Mouse (Mus musculus) stomach, postnatal 0 days (tissue): Measurements from ENCODE around the gene Lgals9. TPM values are rescaled to one million over a fixed set of nuclear protein-coding genes. Genes with fewer than 3 reads are reported as not detected.

ENCODE experiments used
- ATAC-seq: fragments of 200-750 bp; cut with Nextera tagmentation; 2 replicates; pipeline ENCODE4 v1.8.0; 2017; ENCODE audit not compliant: low FRiP score, low TSS enrichment
- DNase-seq: peaks from one replicate; pipeline ENCODE4 v3.0.0-alpha.2; 2016; ENCODE audit warnings: low spot score
- H3K27ac ChIP-seq: fragments of 300-500 bp; sonication (generic); replicated peaks from 2 replicates; pipeline ENCODE4 v1.5.1; 2014; ENCODE audit warnings: mild to moderate bottlenecking, control low read depth
- H3K27me3 ChIP-seq: fragments of 300-500 bp; sonication (generic); 2 replicates; pipeline ENCODE4 v1.6.1; 2014; ENCODE audit warnings: low read length; ENCODE audit not compliant: control insufficient read depth, insufficient read depth
- H3K36me3 ChIP-seq: fragments of 300-500 bp; sonication (generic); 2 replicates; pipeline ENCODE4 v1.6.1; 2014; ENCODE audit warnings: low read length, mixed read lengths; ENCODE audit not compliant: control insufficient read depth, insufficient read depth
- H3K4me1 ChIP-seq: fragments of 300-500 bp; sonication (generic); replicated peaks from 2 replicates; pipeline ENCODE4 v1.6.1; 2014; ENCODE audit warnings: antibody characterized with exemption; ENCODE audit not compliant: control insufficient read depth, insufficient read depth
- H3K4me2 ChIP-seq: fragments of 300-500 bp; sonication (generic); replicated peaks from 2 replicates; pipeline ENCODE4 v1.6.1; 2014; ENCODE audit warnings: low read depth, mild to moderate bottlenecking, control low read depth, moderate library complexity
- H3K4me3 ChIP-seq: fragments of 300-500 bp; sonication (generic); 2 replicates; pipeline ENCODE4 v1.5.1; 2014; ENCODE audit warnings: low read depth, low read length, control low read depth
- H3K9ac ChIP-seq: fragments of 300-500 bp; sonication (generic); 2 replicates; pipeline ENCODE4 v1.6.1; 2014; ENCODE audit warnings: mild to moderate bottlenecking, low read length, control low read depth, mixed read lengths
- H3K9me3 ChIP-seq: fragments of 300-500 bp; sonication (generic); 2 replicates; pipeline ENCODE4 v1.6.1; 2016; ENCODE audit warnings: low read length; ENCODE audit not compliant: control insufficient read depth
- CTCF ChIP-seq: IDR thresholded peaks from 2 replicates; pipeline ENCODE4 v1.5.1; 2016; ENCODE audit warnings: antibody characterized with exemption, low read depth, mild to moderate bottlenecking, moderate library complexity
- EP300 ChIP-seq: optimal IDR thresholded peaks from 2 replicates; pipeline ENCODE3; 2016; ENCODE audit warnings: antibody characterized with exemption
- WGBS: fragments of 180-500 bp; shearing (Covaris S2); extraction: QIAGEN DNeasy Blood & Tissue Kit; methylation state at CpG from one replicate; pipeline ENCODE4 v1.1.7; 2014; 5-methylcytosine and 5-hydroxymethylcytosine counted together
- polyA plus RNA-seq: library from polyadenylated mRNA; unstranded; fragments of >200 nt; fragmentation: Nextera tagmentation; extraction: Ambion mirVana; gene quantifications from 2 replicates; pipeline ENCODE4 v1.2.1, GENCODE M21; 2015

Gene Lgals9
- polyA plus RNA-seq, 1 experiment from 2014 or later, result 412 TPM

- DNase-seq, result peak; percentile 28
- H3K27me3 ChIP-seq, result no peaks in the 10 kb centered on the region
- ATAC-seq, result 0 out of 2 replicates have a peak, but pooled peaks have one; percentile 16
- H3K4me3 ChIP-seq, result peak overlapping the region; percentile 35
- TF ChIP-seq EP300 (no peak), CTCF (no peak)
- H3K36me3 ChIP-seq, result no peaks in the 10 kb centered on the region
- no peak overlapping the region for H3K27ac ChIP-seq
- WGBS, result under 1% methylated on average over 33 of the region's 37 CpGs
- H3K4me1 ChIP-seq, result no peaks in the 10 kb centered on the region
- no peaks in the 10 kb centered on the region for H3K9me3 ChIP-seq
- no peak overlapping the region for H3K9ac ChIP-seq
- peak overlapping the region; percentile 51 for H3K4me2 ChIP-seq
These were observed 59.8 kb downstream of the Lgals9 start for GRCm38 (mm10) chr11:78924916-78925315.

GRCm38 (mm10) chr11:78924111-78924510, 60.6 kb downstream of the Lgals9 start:
- Histone ChIP-seq H3K9ac (no peak overlapping the region), H3K27ac (no peak overlapping the region), H3K36me3 (no peaks in the 10 kb centered on the region), H3K4me2 (no peak overlapping the region), H3K27me3 (no peaks in the 10 kb centered on the region), H3K9me3 (no peaks in the 10 kb centered on the region), H3K4me1 (no peaks in the 10 kb centered on the region), H3K4me3 (no peak overlapping the region)
- 11% methylated on average over 9 of the region's 9 CpGs for WGBS
- ATAC-seq (no peak), DNase-seq (no peak)
- TF ChIP-seq EP300, result no peak
- no peak for TF ChIP-seq CTCF

- no peaks in the 10 kb centered on the region for H3K4me1 ChIP-seq
- ATAC-seq (peak; percentile 42; the same call in 1 of the 2 replicates), DNase-seq (peak; percentile 44)
- WGBS, result 37% methylated on average over 8 of the region's 8 CpGs
- H3K4me3 ChIP-seq, result no peak overlapping the region
- H3K27me3 ChIP-seq, result no peaks in the 10 kb centered on the region
- no peaks in the 10 kb centered on the region for H3K9me3 ChIP-seq
- H3K4me2 ChIP-seq, result no peak overlapping the region
- TF ChIP-seq CTCF (peak; percentile 95), EP300 (no peak)
- no peak overlapping the region for H3K27ac ChIP-seq
- H3K9ac ChIP-seq, result no peak overlapping the region
- H3K36me3 ChIP-seq, result no peaks in the 10 kb centered on the region
These were observed 61.9 kb downstream of the Lgals9 start for GRCm38 (mm10) chr11:78922678-78923407.

GRCm38 (mm10) chr11:78920411-78920939, 64.3 kb downstream of the Lgals9 start, which contains the start of gene Nos2:
Gene Nos2, plus strand, starts transcription at chr11:78920787.
- DNase-seq (no peak), ATAC-seq (no peak)
- Histone ChIP-seq H3K27ac (no peak within 1 kb of the TSS), H3K27me3 (no peaks in the 10 kb centered on the region), H3K36me3 (no peaks in the 10 kb centered on the region), H3K9me3 (no peaks in the 10 kb centered on the region), H3K4me1 (no peaks in the 10 kb centered on the region), H3K9ac (no peak within 1 kb of the TSS), H3K4me3 (no peak within 1 kb of the TSS), H3K4me2 (no peak within 1 kb of the TSS)
- 41% methylated on average over 6 of the region's 6 CpGs for WGBS
- TF ChIP-seq CTCF, result no peak
- no peak for TF ChIP-seq EP300

GRCm38 (mm10) chr11:78919745-78920144, 65.0 kb downstream of the Lgals9 start:
- Histone ChIP-seq H3K4me1 (no peaks in the 10 kb centered on the region), H3K9me3 (no peaks in the 10 kb centered on the region), H3K4me3 (no peak overlapping the region), H3K9ac (no peak overlapping the region), H3K36me3 (no peaks in the 10 kb centered on the region), H3K27me3 (no peaks in the 10 kb centered on the region), H3K4me2 (no peak overlapping the region), H3K27ac (no peak overlapping the region)
- 66% methylated on average over 4 of the region's 4 CpGs for WGBS
- DNase-seq, result no peak
- no peak for ATAC-seq
- no peak for TF ChIP-seq EP300
- no peak for TF ChIP-seq CTCF

- 74% methylated on average over 1 of the region's 1 CpGs for WGBS
- Histone ChIP-seq H3K36me3 (no peaks in the 10 kb centered on the region), H3K9ac (no peak overlapping the region), H3K4me2 (no peak overlapping the region), H3K27ac (no peak overlapping the region), H3K27me3 (no peaks in the 10 kb centered on the region), H3K4me3 (no peak overlapping the region), H3K9me3 (no peaks in the 10 kb centered on the region), H3K4me1 (no peaks in the 10 kb centered on the region)
- DNase-seq (no peak), ATAC-seq (no peak)
- TF ChIP-seq CTCF, result no peak
- TF ChIP-seq EP300, result no peak
These were observed 68.3 kb downstream of the Lgals9 start for GRCm38 (mm10) chr11:78916410-78916809.
